Mouse (Mus musculus) bone marrow, adult 2 months (tissue): Measurements from ENCODE around the gene Zrsr2. TPM values are rescaled to one million over a fixed set of nuclear protein-coding genes. Genes with fewer than 3 reads are reported as not detected.

Experiments
- H3K27ac ChIP-seq: fragments of 200-500 bp; 2 replicates; pipeline ENCODE4 v1.5.1; 2012; ENCODE audit warnings: low read depth, mild to moderate bottlenecking, control low read depth, inconsistent platforms, low read length; ENCODE audit not compliant: control insufficient read depth, poor library complexity, insufficient read depth
- H3K4me1 ChIP-seq: fragments of 200-500 bp; 2 replicates; pipeline ENCODE4 v1.6.1; 2011; ENCODE audit warnings: low read length; ENCODE audit not compliant: control insufficient read depth, insufficient read depth
- H3K4me3 ChIP-seq: fragments of 200-500 bp; replicated peaks from 2 replicates; pipeline ENCODE3; 2011; ENCODE audit warnings: mild to moderate bottlenecking, low read depth, low read length, control low read depth; ENCODE audit not compliant: control insufficient read depth
- CTCF ChIP-seq: fragments of 200-500 bp; IDR thresholded peaks from 2 replicates; pipeline ENCODE4 v1.5.1; 2011; ENCODE audit warnings: low read length, control low read depth; ENCODE audit not compliant: control insufficient read depth, insufficient read depth
- POLR2A ChIP-seq: fragments of 200-500 bp; IDR thresholded peaks from 2 replicates; pipeline ENCODE4 v1.6.1; 2011; ENCODE audit warnings: low read depth, mild to moderate bottlenecking, control low read depth, low read length, borderline replicate concordance; ENCODE audit not compliant: control insufficient read depth
- WGBS: fragments of 180-500 bp; shearing (Covaris S2); methylation state at CpG from one replicate; pipeline ENCODE4 v1.1.7; 2018; 5-methylcytosine and 5-hydroxymethylcytosine counted together
- polyA plus RNA-seq: library from polyadenylated mRNA; stranded (reverse); fragments of >200 nt; gene quantifications from 2 replicates; pipeline ENCODE4 v1.2.4, GENCODE M21; 2011; ENCODE audit warnings: low replicate concordance; ENCODE audit not compliant: missing spikeins, insufficient read depth, insufficient read length

Zrsr2 gene
- polyA plus RNA-seq, 1 experiment = 63.6 TPM

GRCm38 (mm10) chrX:163908003-163908336, 50.5 kb downstream of the Zrsr2 start:
- no peak for TF ChIP-seq CTCF
- no peak for TF ChIP-seq POLR2A
- H3K4me1 ChIP-seq = no peaks in the 10 kb centered on the region
- H3K27ac ChIP-seq = peak overlapping the region; percentile 97; the same call in 1 of the 2 replicates
- H3K4me3 ChIP-seq = peak overlapping the region; percentile 98
- WGBS = 18% methylated on average over 8 of the region's 8 CpGs

DNA sequence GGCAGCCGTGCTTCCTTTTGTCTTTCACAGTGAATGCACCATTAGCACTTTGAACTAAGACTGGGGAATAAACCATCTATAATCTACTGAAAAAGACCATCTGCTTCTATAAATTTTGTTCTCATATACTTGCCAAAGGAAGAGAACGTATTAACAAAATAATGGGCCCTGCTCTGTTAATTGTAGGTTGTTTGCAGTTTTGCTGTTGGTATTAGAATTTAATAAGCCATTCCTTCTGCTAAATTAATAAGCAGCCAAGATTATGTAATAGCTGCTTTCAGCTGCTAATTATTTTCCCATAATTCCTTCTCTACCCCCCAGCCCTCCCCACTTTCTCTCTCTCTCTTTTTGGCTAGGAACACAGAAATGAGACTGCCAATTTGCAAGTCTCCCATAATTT, 51.6 kb downstream of the Zrsr2 start:
- TF ChIP-seq POLR2A = no peak
- TF ChIP-seq CTCF = no peak
- WGBS = 85% methylated on average over 2 of the region's 2 CpGs
- Histone ChIP-seq H3K27ac (no peak overlapping the region), H3K4me3 (no peak overlapping the region), H3K4me1 (no peaks in the 10 kb centered on the region)

DNA sequence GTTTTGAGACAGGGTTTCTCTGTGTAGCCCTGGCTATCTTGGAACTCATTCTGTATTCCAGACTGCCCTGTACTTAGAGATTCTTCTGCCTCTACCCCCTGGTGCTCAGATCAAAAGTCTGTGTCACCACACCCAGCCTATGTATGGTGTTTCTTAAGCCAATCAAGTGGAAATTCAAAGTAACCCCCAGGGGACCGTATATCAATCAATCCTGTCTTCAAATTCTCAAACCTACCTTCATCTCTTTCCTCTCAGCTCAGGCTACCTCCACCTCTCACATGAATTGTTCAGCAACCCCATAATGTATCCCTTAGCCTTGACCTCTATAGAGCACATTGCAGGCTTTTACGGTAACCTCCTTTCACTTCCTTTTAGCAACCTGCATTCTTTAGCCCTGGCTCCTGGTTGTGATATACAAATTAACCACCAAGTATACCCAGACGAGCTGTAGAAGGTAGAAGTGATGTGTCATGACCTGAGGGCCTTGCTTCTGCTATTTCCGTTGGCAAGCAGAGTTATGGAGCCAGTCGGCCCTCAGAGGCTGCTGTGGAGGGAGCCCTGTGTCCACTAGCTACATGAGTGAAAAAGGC, 58.9 kb downstream of the Zrsr2 start:
- no peaks in the 10 kb centered on the region for H3K4me1 ChIP-seq
- H3K4me3 ChIP-seq = no peak overlapping the region
- H3K27ac ChIP-seq = no peak overlapping the region
- 28% methylated on average over 5 of the region's 5 CpGs for WGBS
- no peak for TF ChIP-seq POLR2A
- TF ChIP-seq CTCF = no peak

- WGBS = 21% methylated on average over 1 of the region's 1 CpGs
- TF ChIP-seq POLR2A = no peak
- TF ChIP-seq CTCF = no peak
- Histone ChIP-seq H3K4me1 (no peaks in the 10 kb centered on the region), H3K4me3 (no peak overlapping the region), H3K27ac (no peak overlapping the region)
Observed at GRCm38 (mm10) chrX:163897354-163897753, 61.1 kb downstream of the Zrsr2 start.

DNA sequence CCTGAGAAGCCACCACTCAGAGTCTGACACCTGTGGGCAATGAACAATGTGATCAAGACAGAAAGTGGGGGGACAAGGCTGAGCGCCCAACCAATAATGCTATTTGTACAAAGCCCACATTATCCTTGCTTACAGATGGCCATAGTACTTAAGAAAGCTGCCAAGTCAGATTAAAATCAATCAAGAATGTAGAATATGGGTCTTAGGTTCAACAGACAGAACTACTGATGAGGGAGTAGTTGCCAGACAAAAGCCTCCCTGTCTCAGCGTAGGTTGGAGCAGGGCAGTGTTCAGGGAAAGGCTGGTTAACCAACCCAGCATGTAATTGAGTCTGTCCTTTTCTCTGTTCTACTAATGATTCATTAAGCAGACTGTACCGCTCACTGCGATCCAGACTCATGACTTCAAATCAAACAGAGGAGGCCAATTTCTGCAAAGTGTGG, 72.9 kb downstream of the Zrsr2 start:
- TF ChIP-seq POLR2A (no peak), CTCF (no peak)
- Histone ChIP-seq H3K4me1 (no peaks in the 10 kb centered on the region), H3K27ac (no peak overlapping the region), H3K4me3 (no peak overlapping the region)
- WGBS = 89% methylated on average over 4 of the region's 4 CpGs

Other genes with a start within 250 kb of the Zrsr2 start
- not detected in 2 replicates for gene Rnf138rt1, start 197.3 kb downstream of the Zrsr2 start, polyA plus RNA-seq
- gene Ap1s2, start 49.6 kb downstream of the Zrsr2 start, polyA plus RNA-seq = 6.6 and 24.8 TPM in 2 replicates
- 0.84 and 1.2 TPM in 2 replicates for gene Car5b, start 69.3 kb upstream of the Zrsr2 start, polyA plus RNA-seq
- 5.2 and 9.1 TPM in 2 replicates for gene Siah1b, start 117.8 kb upstream of the Zrsr2 start, polyA plus RNA-seq
- gene Cltrn, start 130.2 kb upstream of the Zrsr2 start, polyA plus RNA-seq = 3.4 TPM in 1 of 2 replicates, not detected in the other
- gene Ace2, start 180.7 kb upstream of the Zrsr2 start, polyA plus RNA-seq = 0.72 TPM in 1 of 2 replicates, not detected in the other